Mouse (Mus musculus): ENCODE results near the gene E2f1.

GRCm38 (mm10) chr2:154532888-154533287 is 36.8 kb downstream of the E2f1 start:
- TF ChIP-seq POLR2A (IDR thresholded peaks at IDR 0.05; ENCODE audit: extremely low read depth, insufficient read depth, low read length) (no peak), CTCF (IDR thresholded peaks at IDR 0.05; ENCODE audit: extremely low read depth, insufficient read depth, low read length) (no peak)

Data from cortical plate, adult 2 months (tissue).